Mouse (Mus musculus) v-Abl transformed pro-B cells (cell line): ENCODE results near the gene Lrsam1.

ENCODE experiments used
- in situ Hi-C, 2 experiments: fragments of 400-800 bp; cut with MboI; formaldehyde crosslinking; loops; one replicate each; pipeline ENCODE4 v1.15.1; 2025; ENCODE audit not compliant: unreplicated experiment in 2 of 2

The Lrsam1 gene

GRCm38 (mm10) chr2:32968024-32968614 lies 6.7 kb upstream of the Lrsam1 start:
- in situ Hi-C loops = no loop called here

DNA sequence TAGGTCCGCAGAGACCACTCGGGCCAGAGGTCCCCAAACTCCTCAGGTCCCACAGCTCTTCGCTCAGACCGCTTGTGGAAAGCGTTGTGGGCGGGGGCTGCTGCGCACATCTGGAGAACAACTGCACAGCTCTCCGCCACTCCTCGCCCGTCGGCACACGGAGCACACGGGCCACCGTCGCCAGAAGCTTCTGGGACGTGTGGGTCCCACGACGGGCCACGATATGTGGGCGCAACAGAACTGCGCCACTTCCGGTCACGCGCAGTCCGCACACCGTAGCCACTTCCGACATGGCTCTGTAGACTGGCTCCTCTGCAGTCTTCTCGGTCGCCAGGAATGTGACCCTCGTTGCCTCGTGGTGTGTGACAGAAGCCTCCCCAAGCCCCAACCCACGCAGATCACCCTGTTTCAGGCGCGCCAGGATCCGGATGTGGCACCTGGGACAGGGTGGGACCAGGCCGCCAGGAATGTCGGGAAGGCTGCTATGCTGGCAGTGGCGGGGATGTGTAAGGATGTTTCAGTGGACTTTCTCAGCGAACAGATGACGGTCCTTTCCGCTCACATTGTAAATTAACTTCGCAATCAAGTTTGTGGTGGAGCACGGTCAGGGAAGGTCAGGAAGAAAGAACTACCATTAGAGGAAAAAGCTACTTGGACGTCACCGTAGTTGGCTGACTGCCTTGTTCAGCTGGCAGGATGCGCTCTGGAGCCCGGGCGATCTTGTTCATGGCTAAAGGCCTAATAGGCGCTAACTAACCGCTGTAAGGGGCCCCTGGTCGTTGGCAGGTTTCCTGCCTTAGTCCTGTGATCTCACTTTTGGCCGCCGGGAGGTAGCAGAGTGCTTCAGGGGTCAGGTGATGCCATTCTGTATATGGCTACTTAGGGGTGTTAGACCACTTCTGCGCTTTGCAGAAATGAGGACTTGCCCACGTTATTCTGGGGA lies 5.5 kb upstream of the Lrsam1 start:
- in situ Hi-C loops = no loop called here

GRCm38 (mm10) chr2:32966184-32966688 lies 4.8 kb upstream of the Lrsam1 start:
- in situ Hi-C loops = no loop called here

DNA sequence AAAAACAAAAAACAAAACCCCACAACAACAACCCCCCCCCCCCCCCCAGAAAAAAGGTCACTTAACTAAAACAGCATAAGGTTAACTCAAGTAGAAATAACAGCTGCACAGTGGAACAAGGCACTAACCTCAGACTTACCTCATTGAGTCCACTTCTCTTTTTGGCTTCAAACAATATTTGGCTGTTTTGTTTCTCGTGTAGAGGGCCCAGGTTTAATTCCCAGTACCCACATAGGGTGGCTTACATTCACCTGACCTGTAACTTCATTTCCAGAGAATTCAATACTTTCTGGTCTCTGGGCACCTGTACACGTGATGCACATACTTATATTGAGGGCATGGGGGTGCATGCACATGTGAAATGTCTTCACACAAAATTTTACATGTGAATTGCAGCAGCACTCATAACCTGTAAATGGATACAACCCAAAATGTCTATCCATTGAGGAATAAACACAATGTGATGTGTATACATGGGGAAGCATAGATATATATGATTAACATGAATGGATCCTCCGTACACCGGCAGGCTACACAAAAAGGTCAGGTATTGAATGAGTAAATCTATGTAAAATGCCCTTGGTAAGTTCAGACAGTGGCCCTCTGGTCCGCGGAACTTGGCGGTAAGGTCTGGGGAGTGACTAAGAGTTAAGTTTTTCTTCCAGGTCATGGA lies 4.2 kb upstream of the Lrsam1 start:
- in situ Hi-C loops = no loop called here

DNA sequence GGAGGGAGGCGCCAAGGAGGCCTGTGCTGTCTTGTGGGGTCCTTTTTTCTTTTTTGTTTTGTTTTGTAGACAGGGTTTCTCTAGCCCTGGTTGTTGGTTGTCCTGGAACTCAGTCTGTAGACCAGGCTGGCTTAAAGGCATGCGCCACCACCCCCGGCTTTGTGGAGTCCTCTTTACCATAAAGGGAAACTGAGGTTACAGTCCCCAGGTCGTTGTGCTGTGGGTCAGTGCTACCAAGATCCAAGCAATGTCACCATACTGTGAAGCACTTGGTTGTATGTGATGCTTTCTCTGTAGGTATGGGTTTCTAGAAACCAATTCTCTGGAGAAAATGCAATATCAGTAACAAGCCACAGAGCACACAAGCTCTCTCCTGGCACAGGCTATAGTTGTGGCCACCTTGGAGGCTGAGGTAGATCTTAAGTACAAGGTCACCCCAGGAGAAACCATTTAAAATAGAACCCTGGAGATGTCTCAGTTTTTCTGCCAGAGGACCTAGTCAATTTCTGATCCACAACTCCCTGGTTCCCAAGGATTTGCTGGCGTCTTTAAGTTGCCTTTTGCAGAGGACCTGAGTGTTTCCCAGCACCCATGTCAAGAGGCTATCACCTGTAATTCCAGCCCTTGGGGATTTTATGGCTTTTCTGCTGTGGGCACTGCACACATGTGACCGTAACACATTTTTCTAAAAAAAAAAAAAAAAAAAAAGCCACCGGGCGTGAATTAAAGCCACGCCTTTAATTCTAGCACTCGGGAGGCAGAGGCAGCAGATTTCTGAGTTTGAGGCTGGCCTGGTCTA lies 3.4 kb upstream of the Lrsam1 start:
- in situ Hi-C loops = no loop called here

DNA sequence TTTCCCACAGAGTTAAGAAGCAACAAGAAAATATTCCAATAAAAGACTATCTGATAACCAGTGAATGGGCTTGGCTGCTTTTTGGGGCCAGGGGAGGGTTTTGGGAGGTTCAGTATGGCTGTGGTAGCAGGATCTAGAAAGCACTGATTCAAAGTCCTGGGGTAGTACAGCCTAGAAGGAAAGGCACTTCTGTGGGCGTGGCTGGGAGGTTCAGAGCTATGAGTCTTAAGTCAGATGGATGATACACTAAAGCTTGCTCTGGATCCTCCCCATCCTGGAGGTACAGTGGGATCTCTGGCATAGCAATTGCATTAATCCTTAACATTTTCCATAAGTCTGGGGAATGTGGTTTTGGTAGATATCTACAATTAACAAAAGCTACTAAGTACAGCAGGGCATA lies 2.6 kb upstream of the Lrsam1 start:
- in situ Hi-C loops = no loop called here

GRCm38 (mm10) chr2:32963544-32963943 lies 2.1 kb upstream of the Lrsam1 start:
- in situ Hi-C loops = no loop called here

DNA sequence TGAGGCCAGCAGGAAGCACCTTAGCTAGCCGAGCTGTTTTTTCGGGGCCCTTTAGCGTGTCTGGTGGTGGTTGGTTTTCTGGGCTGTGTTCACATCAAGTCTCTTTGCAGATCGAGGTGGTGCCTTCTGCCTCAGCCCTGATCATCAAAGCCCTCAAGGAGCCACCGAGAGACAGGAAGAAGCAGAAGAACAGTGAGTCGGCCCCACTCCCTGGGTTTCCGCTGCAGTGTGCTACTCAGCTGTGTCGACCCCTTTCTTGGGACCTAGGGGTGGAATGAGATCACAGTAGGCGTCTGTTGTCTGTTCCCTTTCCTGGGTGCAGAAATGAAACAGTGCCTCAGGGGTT lies 1.4 kb upstream of the Lrsam1 start:
- in situ Hi-C loops = no loop called here

DNA sequence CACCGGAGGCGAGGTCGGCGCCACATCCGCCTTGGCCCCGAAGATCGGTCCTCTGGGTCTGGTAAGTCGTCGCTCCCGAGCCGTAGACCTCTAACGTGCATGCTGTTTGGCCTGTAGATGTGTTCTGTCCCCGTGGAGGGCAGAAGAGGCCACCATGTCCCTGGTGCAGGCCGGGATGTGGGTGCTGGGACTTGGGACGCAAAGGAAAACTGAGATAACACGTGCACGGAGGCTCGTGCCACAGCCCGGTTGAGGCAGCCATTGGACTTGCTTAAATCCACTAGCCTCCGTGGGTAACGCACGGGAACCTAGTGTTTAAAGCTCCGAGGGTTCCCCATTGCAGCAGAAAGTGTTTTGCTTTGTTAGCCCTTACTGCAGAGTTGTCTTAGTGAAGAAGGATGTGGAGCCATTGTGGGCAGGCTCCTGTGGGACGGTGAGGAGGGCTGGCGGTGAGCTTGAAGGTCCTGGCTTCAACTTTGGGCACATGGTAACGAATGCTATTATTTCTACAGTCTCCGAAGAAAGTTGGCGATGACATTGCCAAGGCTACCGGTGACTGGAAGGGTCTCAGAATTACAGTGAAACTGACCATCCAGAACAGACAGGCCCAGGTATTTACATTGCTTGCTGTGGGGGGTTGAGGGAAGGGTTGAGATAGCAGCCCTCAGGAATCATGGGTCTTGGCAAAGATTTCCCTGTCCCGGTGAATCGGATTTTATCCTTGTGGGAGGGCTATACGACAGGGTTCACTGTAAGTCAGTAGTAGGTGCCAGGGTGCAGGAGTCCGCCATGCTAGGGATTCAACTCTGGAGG lies 854 bp upstream of the Lrsam1 start:
- in situ Hi-C loops = no loop called here

DNA sequence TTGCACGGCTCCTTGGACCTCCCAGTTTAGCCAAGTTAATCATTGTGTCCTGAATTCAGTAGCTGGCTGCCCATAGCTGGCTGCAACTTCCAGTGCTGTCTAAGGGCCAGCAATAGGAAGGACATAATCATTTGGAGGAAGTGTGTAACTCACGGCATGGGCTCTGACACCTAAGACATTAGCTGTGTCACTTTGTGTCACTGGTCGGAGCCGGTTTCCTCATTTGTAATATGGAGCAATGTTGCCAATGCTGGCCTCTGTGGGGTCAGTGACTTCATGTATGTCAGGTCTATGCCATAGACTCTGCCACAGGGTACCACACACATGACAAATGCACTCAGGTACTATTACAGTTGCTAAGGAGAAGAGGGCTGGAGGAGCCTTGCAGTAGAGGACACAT lies 1.1 kb downstream of the Lrsam1 start:
- in situ Hi-C loops = no loop called here

GRCm38 (mm10) chr2:32957344-32957743 lies 4.1 kb downstream of the Lrsam1 start:
- in situ Hi-C loops = loop anchor here in 1 of 2 experiments (5.0 kb wide), 1 partner anchor 35 kb away; no protein-coding TSS in a partner anchor

DNA sequence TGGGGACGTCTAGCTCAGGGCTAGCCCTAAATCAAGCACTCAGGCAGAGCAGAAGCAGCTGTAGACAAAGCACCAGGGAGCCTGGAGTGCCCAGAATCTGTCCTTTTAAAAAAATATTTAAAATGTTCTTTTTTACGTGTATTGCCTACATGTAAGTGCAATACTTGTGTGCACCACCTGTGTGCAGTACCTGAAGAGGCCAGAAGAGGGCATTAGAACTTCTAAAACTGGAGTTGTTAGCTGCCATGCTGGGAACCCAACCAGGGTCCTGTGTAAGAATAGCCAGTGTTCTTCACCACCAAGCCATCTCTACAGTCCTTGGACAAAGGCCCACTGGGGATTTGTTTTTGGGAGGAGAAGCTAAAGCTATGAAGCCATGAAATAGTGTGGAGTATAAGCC lies 6.8 kb downstream of the Lrsam1 start:
- in situ Hi-C loops = no loop called here

DNA sequence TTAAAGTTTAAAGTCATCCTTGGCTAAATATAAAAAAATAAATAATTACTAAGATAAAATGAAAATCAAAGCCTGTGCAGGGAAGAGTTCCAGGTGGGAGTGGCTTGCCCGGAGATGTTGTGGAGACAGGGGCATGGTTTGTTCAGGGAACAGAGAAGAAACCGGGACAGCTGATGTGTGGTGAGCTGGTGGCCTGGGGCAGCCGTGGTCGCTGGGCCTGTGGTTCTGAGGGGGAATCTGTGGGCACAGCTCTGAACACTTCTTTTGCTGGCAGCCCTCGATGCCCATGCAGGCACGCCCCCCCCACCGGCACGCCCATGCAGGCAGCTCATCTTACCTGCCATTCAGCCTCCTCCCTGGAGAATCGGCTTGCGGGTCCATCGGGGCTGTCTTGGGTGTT lies 14.0 kb downstream of the Lrsam1 start:
- in situ Hi-C loops = loop anchor here in 1 of 2 experiments (10.0 kb wide), 1 partner anchor 607 kb away; no protein-coding TSS in a partner anchor

DNA sequence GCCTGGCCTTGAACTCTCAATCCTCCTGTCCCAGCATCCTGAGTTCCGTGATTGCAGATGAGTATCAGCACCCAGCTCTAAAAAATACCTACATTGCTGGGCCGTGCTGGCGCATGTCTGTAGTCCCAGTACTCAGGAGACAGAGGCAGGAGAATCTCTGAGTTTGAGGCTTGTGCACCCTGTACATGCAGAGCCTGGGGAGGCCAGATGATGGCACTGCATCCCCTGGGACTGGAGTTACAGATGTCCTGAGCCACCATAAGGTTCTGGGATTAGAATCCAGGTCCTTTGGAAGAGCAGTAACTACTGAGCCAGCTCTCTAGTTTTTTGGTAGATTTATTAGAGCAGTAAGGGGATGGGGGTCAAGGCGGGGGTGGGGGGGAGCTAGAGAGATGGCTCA lies 20.9 kb downstream of the Lrsam1 start:
- in situ Hi-C loops = loop anchor here in 1 of 2 experiments (10.0 kb wide), 1 partner anchor 614 kb away; no protein-coding TSS in a partner anchor

DNA sequence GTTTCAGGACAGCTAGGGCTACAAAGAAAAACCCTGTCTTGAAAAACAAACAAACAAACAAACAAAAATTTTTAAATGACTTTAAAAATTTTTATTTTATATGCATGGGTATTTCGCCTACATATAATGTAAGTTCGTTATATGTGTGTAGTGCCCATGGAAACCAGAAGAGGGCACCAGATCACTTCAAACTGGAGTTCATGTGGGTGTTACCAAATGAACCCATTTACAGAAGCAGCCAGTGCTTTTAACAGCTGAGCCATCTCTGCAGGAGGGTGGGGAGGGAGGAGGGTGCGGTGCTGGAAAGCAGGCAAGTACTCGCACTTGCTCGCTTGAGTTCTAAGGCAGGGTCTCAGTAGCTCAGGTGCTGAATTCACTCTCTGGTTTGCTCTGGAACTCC lies 22.0 kb downstream of the Lrsam1 start:
- in situ Hi-C loops = loop anchor here (5.0 kb wide), 4 partner anchors 78 to 413 kb away; partner anchors contain the start of gene Garnl3 (in 2 of the 2)

DNA sequence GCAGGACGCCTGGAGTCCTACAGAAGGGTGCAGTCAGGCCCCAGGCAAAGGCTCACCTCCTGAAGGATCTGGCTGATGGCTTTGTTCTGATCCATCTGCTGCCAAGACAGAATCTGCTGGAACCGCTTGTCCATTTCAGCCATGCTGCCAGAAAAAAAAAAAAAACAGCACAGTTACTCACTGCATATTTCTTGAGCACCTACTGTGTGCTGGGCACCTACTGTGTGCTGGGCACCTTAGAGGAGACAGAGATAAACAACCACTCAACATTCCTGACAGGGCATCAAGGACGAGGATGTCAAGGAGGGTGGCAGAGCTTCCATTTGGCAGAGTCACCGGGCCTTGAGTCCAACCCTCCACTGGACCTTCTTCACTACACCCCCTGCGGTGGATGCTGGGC lies 22.7 kb downstream of the Lrsam1 start:
- in situ Hi-C loops = loop anchor here (5.0 kb wide), 4 partner anchors 79 to 414 kb away; partner anchors contain the start of gene Garnl3 (in 2 of the 2)

GRCm38 (mm10) chr2:32931730-32932129 lies 29.7 kb downstream of the Lrsam1 start:
- in situ Hi-C loops = no loop called here

- in situ Hi-C loops = loop anchor here (10.0 kb wide), 2 partner anchors 144 to 154 kb away; partner anchors contain the start of genes Cfap157 (in 1 of the 2), Ptrh1 (in 1 of the 2) and Ttc16 (in 1 of the 2)
These were observed 32.2 kb downstream of the Lrsam1 start for GRCm38 (mm10) chr2:32928947-32929829.
